Mouse (Mus musculus) liver, embryonic 13.5 days (tissue): ENCODE results near the gene Hnrnpm. TPM values are rescaled to one million over a fixed set of nuclear protein-coding genes. Genes with fewer than 3 reads are reported as not detected.
"Not testable (repeated sequence)": the region's sequence is repeated elsewhere in the genome, so short reads cannot be mapped to it uniquely, and the experiment has no call there.

Source experiments
- ATAC-seq: fragments of 200-750 bp; cut with Nextera tagmentation; 2 replicates; pipeline ENCODE4 v1.8.0; 2017; ENCODE audit warnings: low read depth, mild to moderate bottlenecking, moderate number of reproducible peaks, moderate library complexity
- DNase-seq: peaks from one replicate; pipeline ENCODE4 v3.0.0; 2022
- H3K27ac ChIP-seq: fragments of 300-500 bp; sonication (generic); 2 replicates; pipeline ENCODE4 v1.5.1; 2015; ENCODE audit warnings: moderate library complexity, mild to moderate bottlenecking, inconsistent platforms
- H3K27me3 ChIP-seq: fragments of 300-500 bp; sonication (generic); 2 replicates; pipeline ENCODE4 v1.6.1; 2015; ENCODE audit warnings: mild to moderate bottlenecking, inconsistent platforms
- H3K36me3 ChIP-seq: fragments of 300-500 bp; sonication (generic); 2 replicates; pipeline ENCODE4 v1.6.1; 2015; ENCODE audit warnings: mild to moderate bottlenecking, inconsistent platforms
- H3K4me1 ChIP-seq: fragments of 300-500 bp; sonication (generic); replicated peaks from 2 replicates; pipeline ENCODE4 v1.6.1; 2015; ENCODE audit warnings: inconsistent platforms
- H3K4me2 ChIP-seq: fragments of 300-500 bp; sonication (generic); 2 replicates; pipeline ENCODE4 v1.6.1; 2015; ENCODE audit warnings: inconsistent platforms, mild to moderate bottlenecking, moderate library complexity
- H3K4me3 ChIP-seq: fragments of 300-500 bp; sonication (generic); replicated peaks from 2 replicates; pipeline ENCODE4 v1.5.1; 2015; ENCODE audit warnings: mild to moderate bottlenecking, inconsistent platforms
- H3K9ac ChIP-seq: fragments of 300-500 bp; sonication (generic); 2 replicates; pipeline ENCODE4 v1.6.1; 2015; ENCODE audit warnings: mild to moderate bottlenecking, inconsistent platforms
- H3K9me3 ChIP-seq: fragments of 300-500 bp; sonication (generic); replicated peaks from 2 replicates; pipeline ENCODE4 v1.6.1; 2016; ENCODE audit warnings: inconsistent platforms
- WGBS: fragments of 180-500 bp; shearing (Covaris S2); methylation state at CpG from one replicate; pipeline ENCODE4 v1.1.7; 2015; ENCODE audit not compliant: insufficient replicate concordance; 5-methylcytosine and 5-hydroxymethylcytosine counted together
- polyA plus RNA-seq: library from polyadenylated mRNA; unstranded; fragments of >200 nt; fragmentation: Nextera tagmentation; extraction: Ambion mirVana; gene quantifications from 2 replicates; pipeline ENCODE4 v1.2.1, GENCODE M21; 2015

The Hnrnpm gene
- polyA plus RNA-seq, 1 experiment from 2014 or later: 160 TPM

GRCm38 (mm10) chr17:33629487-33630125 is 57.1 kb downstream of the Hnrnpm start:
- Histone ChIP-seq H3K36me3 (peaks cover 22% of the 10 kb centered on the region), H3K9me3 (no peaks in the 10 kb centered on the region), H3K27me3 (no peaks in the 10 kb centered on the region), H3K27ac (peak overlapping the region; percentile 95), H3K9ac (peak overlapping the region; percentile 78), H3K4me2 (peak overlapping the region; percentile 91), H3K4me1 (peaks cover 33% of the 10 kb centered on the region), H3K4me3 (peak overlapping the region; percentile 70)
- peak; percentile 69 for ATAC-seq
- 50% methylated on average over 12 of the region's 12 CpGs for WGBS
- no peak for DNase-seq

DNA sequence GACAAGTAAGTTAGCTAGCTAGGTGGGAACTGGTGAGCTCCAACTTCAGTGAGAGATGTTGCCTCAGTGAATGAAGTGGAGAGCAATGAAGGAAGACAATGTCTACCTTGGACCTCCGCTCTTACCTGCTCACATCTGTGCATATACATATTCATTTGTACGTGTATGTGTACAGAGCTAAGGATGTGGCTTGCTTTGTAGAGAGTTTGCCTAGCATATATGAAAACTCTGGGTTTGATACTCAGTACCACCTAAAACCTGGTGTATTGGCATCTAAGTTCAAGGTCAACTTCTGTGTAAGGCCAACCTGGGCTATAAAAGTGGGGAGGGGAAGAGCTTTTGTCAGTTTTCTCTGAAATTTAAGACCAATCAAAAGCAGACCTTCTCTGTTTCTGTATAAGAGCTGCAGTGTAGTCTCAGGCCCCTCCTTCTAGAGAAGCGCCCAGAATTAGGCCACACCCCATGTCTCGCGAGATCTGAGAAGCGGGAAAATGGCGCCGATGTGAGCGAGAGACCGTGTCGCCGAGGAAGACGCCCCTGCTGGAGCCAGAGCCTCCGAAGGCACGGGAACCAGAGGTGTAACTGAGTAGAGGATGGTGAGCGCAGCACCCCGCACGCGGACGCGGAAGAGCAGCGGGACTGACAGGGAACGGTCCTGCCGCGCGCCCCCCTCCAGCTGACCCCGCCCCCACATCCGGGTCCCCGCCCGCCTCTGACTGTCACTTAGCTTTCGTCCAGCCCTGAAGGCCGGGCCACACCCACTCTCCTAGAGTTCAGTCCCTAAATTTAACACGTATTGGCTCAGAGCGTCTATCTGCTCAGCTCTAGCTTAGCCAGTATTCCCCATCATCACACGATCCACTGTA is 57.8 kb downstream of the Hnrnpm start, which contains the start of gene Zfp414:
TSS of gene Zfp414 (plus strand) at position 470 of the 866 bp plus-strand sequence.
- H3K9ac ChIP-seq: peak within 1 kb of the TSS; percentile 78
- peak; percentile 91 for DNase-seq
- H3K4me1 ChIP-seq: peaks cover 33% of the 10 kb centered on the region
- H3K4me2 ChIP-seq: peak within 1 kb of the TSS; percentile 91
- ATAC-seq: peak; percentile 98
- WGBS: 2% methylated on average over 35 of the region's 35 CpGs
- H3K27me3 ChIP-seq: no peaks in the 10 kb centered on the region
- peak within 1 kb of the TSS; percentile 70 for H3K4me3 ChIP-seq
- peak within 1 kb of the TSS; percentile 95 for H3K27ac ChIP-seq
- peaks cover 22% of the 10 kb centered on the region for H3K36me3 ChIP-seq
- no peaks in the 10 kb centered on the region for H3K9me3 ChIP-seq

DNA sequence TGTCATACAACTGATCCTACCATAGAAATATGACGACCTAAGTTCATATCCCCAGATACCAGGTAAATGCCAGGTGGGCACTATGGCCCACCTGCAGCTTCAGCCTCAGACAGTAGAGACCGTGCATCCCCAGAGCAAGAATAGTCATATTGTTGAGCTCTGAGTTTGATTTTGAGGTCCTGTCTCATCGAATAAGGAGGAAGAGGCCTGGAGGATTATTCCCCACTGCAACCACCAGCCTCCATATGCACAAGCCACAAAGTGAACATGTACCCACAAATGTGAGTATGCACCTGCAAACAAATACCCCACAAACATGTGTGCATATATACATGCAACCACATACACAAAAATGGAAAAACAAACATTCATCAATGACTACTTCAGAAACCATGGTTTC is 59.4 kb downstream of the Hnrnpm start:
- peaks cover 33% of the 10 kb centered on the region for H3K4me1 ChIP-seq
- H3K27ac ChIP-seq: no peak overlapping the region
- no peak overlapping the region for H3K9ac ChIP-seq
- no peak overlapping the region for H3K4me2 ChIP-seq
- H3K4me3 ChIP-seq: no peak overlapping the region
- H3K36me3 ChIP-seq: peaks cover 22% of the 10 kb centered on the region
- no peaks in the 10 kb centered on the region for H3K27me3 ChIP-seq
- no peaks in the 10 kb centered on the region for H3K9me3 ChIP-seq
- DNase-seq (no peak), ATAC-seq (no peak)
- 73% methylated on average over 3 of the region's 3 CpGs for WGBS

DNA sequence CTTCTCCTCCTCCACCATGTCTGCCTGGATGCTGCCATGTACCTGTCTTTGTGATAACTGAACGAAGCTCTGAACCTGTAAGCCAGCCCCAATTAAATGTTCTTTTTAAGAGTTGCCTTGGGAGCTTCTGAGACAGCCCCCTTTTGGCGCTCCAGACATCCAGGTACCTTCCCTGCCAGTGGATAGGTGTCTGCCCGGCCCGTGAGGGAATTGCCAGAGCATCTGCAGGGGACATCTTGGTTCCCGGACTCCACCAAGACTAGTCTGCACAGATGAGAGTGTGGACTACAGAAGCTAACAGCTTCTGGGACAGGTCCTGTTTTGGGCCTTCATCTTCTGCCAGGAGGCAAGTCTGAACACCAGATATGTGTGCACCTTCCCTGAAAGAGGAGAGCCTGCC is 72.9 kb downstream of the Hnrnpm start:
- not testable (repeated sequence) for ATAC-seq, H3K9me3 ChIP-seq

GRCm38 (mm10) chr17:33610548-33610947 is 76.1 kb downstream of the Hnrnpm start:
- WGBS: 71% methylated on average over 7 of the region's 7 CpGs
- ATAC-seq: no peak

More for the DNA sequence above, 72.9 kb downstream of the Hnrnpm start:
- not testable (repeated sequence) for H3K27me3 ChIP-seq, H3K4me3 ChIP-seq, H3K27ac ChIP-seq, H3K4me1 ChIP-seq, H3K36me3 ChIP-seq, H3K4me2 ChIP-seq, DNase-seq, H3K9ac ChIP-seq
- WGBS: 67% methylated on average over 5 of the region's 5 CpGs

GRCm38 (mm10) chr17:33607273-33607672 is 79.4 kb downstream of the Hnrnpm start:
- Histone ChIP-seq H3K36me3 (no peaks in the 10 kb centered on the region), H3K4me3 (no peak overlapping the region), H3K4me1 (peaks cover 30% of the 10 kb centered on the region), H3K9ac (peak overlapping the region; percentile 28; the same call in 1 of the 2 replicates), H3K27ac (peak overlapping the region; percentile 4; the same call in 1 of the 2 replicates), H3K9me3 (no peaks in the 10 kb centered on the region), H3K27me3 (no peaks in the 10 kb centered on the region), H3K4me2 (0 out of 2 replicates have a peak overlapping the region, but pooled peaks have one; percentile 20)
- ATAC-seq (peak; percentile 91), DNase-seq (peak; percentile 35)
- 12% methylated on average over 2 of the region's 2 CpGs for WGBS

More at GRCm38 (mm10) chr17:33610548-33610947, 76.1 kb downstream of the Hnrnpm start:
- DNase-seq: no peak
- H3K9me3 ChIP-seq: no peaks in the 10 kb centered on the region
- H3K9ac ChIP-seq: no peak overlapping the region
- no peaks in the 10 kb centered on the region for H3K27me3 ChIP-seq
- H3K4me2 ChIP-seq: no peak overlapping the region
- peaks cover 26% of the 10 kb centered on the region for H3K4me1 ChIP-seq
- no peaks in the 10 kb centered on the region for H3K36me3 ChIP-seq
- H3K27ac ChIP-seq: no peak overlapping the region
- no peak overlapping the region for H3K4me3 ChIP-seq

GRCm38 (mm10) chr17:33601947-33602346 is 84.7 kb downstream of the Hnrnpm start:
- 0 out of 2 replicates have a peak, but pooled peaks cover 5% of the 10 kb centered on the region for H3K36me3 ChIP-seq
- H3K9me3 ChIP-seq: peaks cover 6% of the 10 kb centered on the region
- H3K4me1 ChIP-seq: peaks cover 16% of the 10 kb centered on the region
- H3K9ac ChIP-seq: no peak overlapping the region
- WGBS: 77% methylated on average over 12 of the region's 12 CpGs
- H3K27ac ChIP-seq: no peak overlapping the region
- DNase-seq: no peak
- ATAC-seq: no peak
- no peak overlapping the region for H3K4me3 ChIP-seq
- no peak overlapping the region for H3K4me2 ChIP-seq
- H3K27me3 ChIP-seq: no peaks in the 10 kb centered on the region

DNA sequence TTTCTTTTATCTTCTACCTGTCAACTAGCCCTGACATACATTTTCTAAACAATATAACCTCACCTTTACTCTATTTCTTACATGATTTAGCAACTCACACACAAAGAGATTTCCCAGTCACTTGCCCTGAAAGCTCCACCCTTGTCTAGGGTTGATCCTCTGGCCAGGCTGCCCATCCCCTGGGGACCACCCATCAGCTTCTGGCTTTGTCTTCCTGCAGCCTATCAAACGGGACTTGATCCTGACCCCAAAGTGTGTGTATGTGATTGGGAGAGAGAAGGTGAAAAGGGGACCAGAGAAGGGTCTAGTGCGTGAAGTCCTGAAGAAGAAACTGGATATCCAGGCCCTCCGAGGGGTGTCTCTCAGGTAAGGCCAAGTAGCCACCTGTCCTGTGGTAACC is 85.8 kb downstream of the Hnrnpm start:
- no peak for ATAC-seq
- Histone ChIP-seq H3K27me3 (no peaks in the 10 kb centered on the region), H3K9me3 (peaks cover 6% of the 10 kb centered on the region), H3K4me3 (no peak overlapping the region), H3K4me2 (no peak overlapping the region), H3K9ac (no peak overlapping the region), H3K27ac (no peak overlapping the region), H3K4me1 (peaks cover 4% of the 10 kb centered on the region; the same call in 1 of the 2 replicates), H3K36me3 (0 out of 2 replicates have a peak, but pooled peaks cover 5% of the 10 kb centered on the region)
- no peak for DNase-seq
- 66% methylated on average over 3 of the region's 3 CpGs for WGBS

DNA sequence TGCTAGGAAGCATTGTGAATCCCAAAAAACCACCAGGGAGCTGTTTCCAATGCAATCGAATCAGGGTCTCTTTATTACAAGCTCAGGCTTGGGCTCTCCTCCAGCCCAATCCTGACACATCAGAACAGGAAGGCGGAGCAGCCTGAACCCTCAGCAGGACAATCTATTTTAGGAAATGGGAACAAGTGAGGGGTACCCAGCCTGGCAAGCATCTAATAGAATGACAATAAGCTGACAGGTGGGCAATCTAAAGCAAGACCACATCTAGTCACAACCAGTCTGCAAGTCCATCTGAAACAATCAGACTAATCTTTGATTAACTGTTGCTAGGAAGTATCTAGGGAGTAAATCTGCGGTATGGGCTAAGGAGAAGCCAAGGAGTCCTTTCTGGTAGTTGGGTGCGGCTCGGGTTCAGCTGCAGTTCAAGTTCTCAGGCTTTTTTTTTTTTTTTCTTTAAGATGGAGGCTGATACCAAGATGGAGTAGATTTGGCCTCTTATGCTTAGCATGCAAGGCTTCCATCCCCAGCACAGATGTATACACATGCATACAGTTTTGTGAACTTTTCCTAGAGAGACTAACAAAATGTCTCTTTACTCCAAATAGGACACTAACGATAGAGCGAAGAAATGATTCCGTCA is 86.7 kb downstream of the Hnrnpm start:
- Histone ChIP-seq H3K9ac (no peak overlapping the region), H3K4me1 (peaks cover 4% of the 10 kb centered on the region; the same call in 1 of the 2 replicates), H3K27ac (no peak overlapping the region), H3K9me3 (peaks cover 6% of the 10 kb centered on the region), H3K4me2 (no peak overlapping the region), H3K4me3 (no peak overlapping the region), H3K36me3 (0 out of 2 replicates have a peak, but pooled peaks cover 5% of the 10 kb centered on the region), H3K27me3 (no peaks in the 10 kb centered on the region)
- ATAC-seq (no peak), DNase-seq (no peak)
- WGBS: 80% methylated on average over 8 of the region's 8 CpGs

DNA sequence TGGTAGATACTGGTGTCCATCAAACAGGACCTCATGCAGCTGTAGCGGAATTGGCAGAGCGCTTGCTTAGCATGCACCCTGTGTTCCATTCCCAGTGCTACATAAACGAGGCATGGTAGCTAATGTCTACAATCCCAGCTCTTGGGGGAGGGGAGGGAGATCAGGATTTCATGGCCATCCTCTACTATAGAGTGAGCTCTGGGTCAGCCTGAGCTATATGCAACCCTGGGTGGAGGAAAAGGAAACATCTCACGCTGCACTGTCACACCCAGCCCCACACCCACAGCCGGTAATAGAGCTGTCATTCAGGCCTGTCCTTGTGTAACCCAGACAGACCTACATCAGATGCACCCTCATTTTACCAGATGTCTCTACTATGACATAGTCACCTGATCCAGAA is 88.2 kb downstream of the Hnrnpm start:
- WGBS: 79% methylated on average over 5 of the region's 5 CpGs
- H3K4me2 ChIP-seq: no peak overlapping the region
- no peak overlapping the region for H3K4me3 ChIP-seq
- no peak overlapping the region for H3K27ac ChIP-seq
- H3K4me1 ChIP-seq: no peaks in the 10 kb centered on the region
- peaks cover 6% of the 10 kb centered on the region for H3K9me3 ChIP-seq
- no peak for ATAC-seq
- H3K36me3 ChIP-seq: 0 out of 2 replicates have a peak, but pooled peaks cover 5% of the 10 kb centered on the region
- no peak for DNase-seq
- no peak overlapping the region for H3K9ac ChIP-seq
- no peaks in the 10 kb centered on the region for H3K27me3 ChIP-seq

DNA sequence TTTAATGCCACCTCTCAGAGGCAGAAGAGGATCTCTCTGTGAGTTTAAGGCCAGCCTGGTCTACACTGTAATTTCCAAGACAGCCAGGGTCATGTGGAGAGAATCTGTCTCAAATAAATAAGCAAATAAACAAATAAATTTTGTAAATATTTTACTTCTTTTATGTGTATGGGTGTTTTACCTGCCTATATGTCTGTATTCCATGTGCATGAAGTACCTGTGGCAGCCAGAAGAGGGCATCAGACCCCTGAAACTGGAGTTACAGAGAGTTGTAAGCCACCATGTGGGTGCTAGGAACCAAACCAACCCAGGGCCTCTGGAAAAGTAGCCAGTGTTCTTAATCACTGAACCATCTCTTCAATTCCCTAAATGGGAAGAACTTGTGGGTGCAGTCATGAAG is 89.4 kb downstream of the Hnrnpm start:
- Histone ChIP-seq H3K27ac (no peak overlapping the region), H3K4me1 (no peaks in the 10 kb centered on the region), H3K9me3 (peaks cover 6% of the 10 kb centered on the region), H3K4me3 (no peak overlapping the region), H3K4me2 (no peak overlapping the region), H3K27me3 (no peaks in the 10 kb centered on the region), H3K36me3 (0 out of 2 replicates have a peak, but pooled peaks cover 5% of the 10 kb centered on the region), H3K9ac (no peak overlapping the region)
- DNase-seq (no peak), ATAC-seq (no peak)
